Mouse (Mus musculus) myocyte (in vitro differentiated cells): Measurements from ENCODE around the gene Pacsin3.
A peak's percentile ranks its signal among the peaks of the same experiment; 100 is the strongest.

ENCODE experiments used
- MAX ChIP-seq: IDR thresholded peaks from one replicate; pipeline ENCODE4 v1.6.1; 2011; ENCODE audit warnings: low read depth, mild to moderate bottlenecking, control low read depth
- POLR2A ChIP-seq: IDR thresholded peaks from one replicate; pipeline ENCODE4 v1.6.1; 2011; ENCODE audit warnings: low read depth, mild to moderate bottlenecking, control low read depth, moderate library complexity; ENCODE audit not compliant: insufficient read length
- POLR2AphosphoS2 ChIP-seq: IDR thresholded peaks from one replicate; pipeline ENCODE4 v1.6.1; 2011; ENCODE audit warnings: low read depth, control low read depth; ENCODE audit not compliant: insufficient read length
- REST ChIP-seq: IDR thresholded peaks from one replicate; pipeline ENCODE4 v1.6.1; 2011; ENCODE audit warnings: mild to moderate bottlenecking, control low read depth, moderate library complexity; ENCODE audit not compliant: insufficient read depth, insufficient read length
- TCF12 ChIP-seq: IDR thresholded peaks from one replicate; pipeline ENCODE4 v1.6.1; 2011; ENCODE audit warnings: mild to moderate bottlenecking, control low read depth; ENCODE audit not compliant: poor library complexity, insufficient read depth, severe bottlenecking

DNA sequence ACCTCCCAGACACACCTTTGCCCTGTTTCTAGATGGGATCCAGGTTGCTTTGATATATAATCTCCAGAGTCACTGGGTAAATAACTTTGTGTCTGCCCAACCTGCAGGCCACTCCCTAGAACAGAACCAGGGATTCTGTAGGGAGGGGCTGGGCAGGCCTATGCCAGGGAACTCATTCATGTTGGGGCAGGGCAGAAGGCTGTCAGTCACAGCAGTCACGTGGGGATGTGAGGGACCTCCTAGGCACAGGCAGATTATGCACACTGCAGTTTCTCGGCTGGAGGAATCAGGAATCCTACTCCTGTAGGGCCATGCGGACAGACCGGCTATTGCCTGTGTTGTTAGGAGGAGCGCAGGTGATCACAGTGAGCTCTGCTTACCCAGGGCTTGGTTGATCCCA, 25.6 kb downstream of the Pacsin3 start:
- TF ChIP-seq POLR2A (no peak), MAX (no peak), TCF12 (no peak), REST (no peak), POLR2AphosphoS2 (peak; percentile 61)
